Mouse (Mus musculus): ENCODE measurements around the gene Cct7.

DNA sequence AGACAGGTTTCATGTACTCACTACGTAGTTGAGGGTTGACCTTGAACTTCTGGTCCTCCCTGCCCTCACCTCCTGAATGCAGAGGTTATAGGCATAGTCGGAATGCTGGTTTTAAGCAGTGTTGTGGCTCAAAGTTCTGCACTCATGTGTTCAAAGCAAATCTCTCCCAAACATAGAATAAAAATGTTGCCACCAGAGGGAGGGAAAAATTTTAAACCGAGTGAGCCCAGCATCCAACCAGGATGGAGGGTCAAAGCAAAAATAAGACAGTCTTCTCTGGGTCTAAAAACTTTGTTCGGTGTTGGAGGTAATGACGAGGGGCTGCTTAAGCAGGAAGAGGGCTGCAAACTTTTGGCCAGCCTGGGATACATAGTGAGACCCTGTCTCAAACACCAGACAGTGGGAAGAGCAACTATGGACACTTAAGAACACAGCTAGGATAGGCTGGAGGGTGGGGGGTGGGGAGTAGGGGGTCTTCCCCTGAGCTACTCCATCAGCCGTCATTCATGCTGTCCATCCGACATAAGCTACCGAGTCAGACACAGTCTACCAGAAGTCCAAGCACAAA, 20.0 kb upstream of the Cct7 start:
- TF ChIP-seq EP300 (IDR thresholded peaks at IDR 0.05; ENCODE audit: low read depth) (no peak), CTCF (IDR thresholded peaks at IDR 0.05; ENCODE audit: low read depth) (no peak)

Data from liver, postnatal 0 days (tissue).